Mouse (Mus musculus) brain, adult 2 months (tissue): Measurements from ENCODE around the gene Tst.

Experiments used
- DNase-seq: peaks from one replicate; pipeline ENCODE4 v3.0.0; 2011; ENCODE audit warnings: low read depth, low spot score

Tst gene

GRCm38 (mm10) chr15:78385564-78385963 is 20.1 kb downstream of the Tst start:
- DNase-seq = no peak

- peak; percentile 86 for DNase-seq
Observed at GRCm38 (mm10) chr15:78384220-78385116, 21.2 kb downstream of the Tst start.

- peak; percentile 91 for DNase-seq
Observed at GRCm38 (mm10) chr15:78383450-78384219, 22.1 kb downstream of the Tst start.

GRCm38 (mm10) chr15:78382115-78382514 is 23.6 kb downstream of the Tst start:
- no peak for DNase-seq

- DNase-seq = peak; percentile 71
Observed at GRCm38 (mm10) chr15:78380741-78381140, 25.0 kb downstream of the Tst start.

GRCm38 (mm10) chr15:78380208-78380607 is 25.5 kb downstream of the Tst start:
- peak; percentile 62 for DNase-seq

- DNase-seq = no peak
Observed at GRCm38 (mm10) chr15:78378556-78378955, 27.2 kb downstream of the Tst start.

GRCm38 (mm10) chr15:78377859-78378258 is 27.8 kb downstream of the Tst start:
- no peak for DNase-seq

- DNase-seq = peak; percentile 55
Observed at GRCm38 (mm10) chr15:78374204-78374603, 31.5 kb downstream of the Tst start.

GRCm38 (mm10) chr15:78372796-78373195 is 32.9 kb downstream of the Tst start:
- DNase-seq = no peak

- DNase-seq = peak; percentile 41
Observed at GRCm38 (mm10) chr15:78369641-78370040, 36.1 kb downstream of the Tst start.

- peak; percentile 32 for DNase-seq
Observed at GRCm38 (mm10) chr15:78368926-78369346, 36.8 kb downstream of the Tst start.

GRCm38 (mm10) chr15:78367811-78368210 is 37.9 kb downstream of the Tst start:
- DNase-seq = peak; percentile 59

GRCm38 (mm10) chr15:78366875-78367274 is 38.8 kb downstream of the Tst start:
- DNase-seq = peak; percentile 68

GRCm38 (mm10) chr15:78365916-78366315 is 39.8 kb downstream of the Tst start:
- DNase-seq = no peak

- no peak for DNase-seq
Observed at GRCm38 (mm10) chr15:78355548-78355947, 50.2 kb downstream of the Tst start.

GRCm38 (mm10) chr15:78354958-78355357 is 50.7 kb downstream of the Tst start:
- peak; percentile 74 for DNase-seq

GRCm38 (mm10) chr15:78351586-78352165 is 54.0 kb downstream of the Tst start:
- DNase-seq = no peak
